Mouse (Mus musculus) MEL (cell line): ENCODE measurements around the gene Apol7a. TPM values are rescaled to one million over a fixed set of nuclear protein-coding genes. Genes with fewer than 3 reads are reported as not detected.
A peak's percentile ranks its signal among the peaks of the same experiment; 100 is the strongest.

Source experiments
- DNase-seq: peaks from one replicate; pipeline ENCODE4 v3.0.0; 2011; ENCODE audit warnings: low read depth, low spot score
- H3K27ac ChIP-seq: 2 replicates; pipeline ENCODE4 v1.5.1; 2012; ENCODE audit warnings: low read depth, mild to moderate bottlenecking, control low read depth, low read length, moderate library complexity; ENCODE audit not compliant: control insufficient read depth
- H3K27me3 ChIP-seq, 2 experiments: fragments of 150-350 bp in 1 of 2; sonication (generic) in 1 of 2; 2 replicates each; pipeline ENCODE4 v1.6.1; 2012; ENCODE audit warnings: low read length in 2 of 2, mild to moderate bottlenecking in 2 of 2, improper control_type of control experiment in 1 of 2, moderate library complexity in 1 of 2; ENCODE audit not compliant: insufficient read depth in 2 of 2, control insufficient read depth in 1 of 2
- H3K36me3 ChIP-seq, 2 experiments: 2 replicates each; pipeline ENCODE4 v1.6.1; 2012 to 2014; ENCODE audit warnings: low read length in 2 of 2, improper control_type of control experiment in 1 of 2, inconsistent platforms in 1 of 2, mild to moderate bottlenecking in 1 of 2; ENCODE audit not compliant: insufficient read depth in 2 of 2, control insufficient read depth in 1 of 2
- H3K4me1 ChIP-seq, 2 experiments: fragments of 150-350 bp in 1 of 2; sonication (generic) in 1 of 2; 2 replicates each; pipeline ENCODE4 v1.6.1; 2012; ENCODE audit warnings: low read length in 2 of 2, improper control_type of control experiment in 1 of 2, mild to moderate bottlenecking in 1 of 2; ENCODE audit not compliant: insufficient read depth in 2 of 2, control insufficient read depth in 1 of 2
- H3K4me3 ChIP-seq, 2 experiments: fragments of 150-350 bp in 1 of 2; sonication (generic) in 1 of 2; 2 replicates each; pipeline ENCODE4 v1.5.1; 2012; ENCODE audit warnings: low read depth in 2 of 2, low read length in 2 of 2, mild to moderate bottlenecking in 2 of 2, moderate library complexity in 2 of 2, control low read depth in 1 of 2, improper control_type of control experiment in 1 of 2; ENCODE audit not compliant: control insufficient read depth in 1 of 2, insufficient read depth in 1 of 2
- H3K79me2 ChIP-seq: 2 replicates; pipeline ENCODE4 v1.6.1; 2012; ENCODE audit warnings: mild to moderate bottlenecking, low read length, moderate library complexity; ENCODE audit not compliant: control insufficient read depth, poor library complexity, insufficient read depth
- H3K9ac ChIP-seq: 2 replicates; pipeline ENCODE4 v1.6.1; 2012; ENCODE audit warnings: low read depth, mild to moderate bottlenecking, control low read depth, low read length, moderate library complexity; ENCODE audit not compliant: control insufficient read depth, poor library complexity, severe bottlenecking
- H3K9me3 ChIP-seq: fragments of 150-350 bp; sonication (generic); replicated peaks from 2 replicates; pipeline ENCODE4 v1.6.1; 2012; ENCODE audit warnings: mild to moderate bottlenecking, low read length, improper control_type of control experiment, moderate library complexity; ENCODE audit not compliant: insufficient read depth
- CHD1 ChIP-seq: IDR thresholded peaks from 2 replicates; pipeline ENCODE4 v1.6.1; 2012; ENCODE audit warnings: low read depth, mild to moderate bottlenecking, inconsistent platforms, low read length, improper control_type of control experiment
- CTCF ChIP-seq, 3 experiments: IDR thresholded peaks in 2 of 3; conservative IDR thresholded peaks in 1 of 3; 2 replicates each; pipeline ENCODE4 v1.5.1; 2011 to 2012; ENCODE audit warnings: low read length in 3 of 3, low read depth in 2 of 3, mild to moderate bottlenecking in 2 of 3, improper control_type of control experiment in 1 of 3, inconsistent platforms in 1 of 3, mixed read lengths in 1 of 3, moderate library complexity in 1 of 3; ENCODE audit not compliant: control insufficient read depth in 1 of 3, insufficient read depth in 1 of 3, poor library complexity in 1 of 3, severe bottlenecking in 1 of 3
- E2F4 ChIP-seq: IDR thresholded peaks from 2 replicates; pipeline ENCODE4 v1.6.1; 2011; ENCODE audit warnings: low read depth, low read length, improper control_type of control experiment, borderline replicate concordance
- EP300 ChIP-seq, 2 experiments: IDR thresholded peaks; 2 replicates each; pipeline ENCODE4 v1.6.1; 2011; ENCODE audit warnings: improper control_type of control experiment in 2 of 2, low read length in 2 of 2, low read depth in 1 of 2, mild to moderate bottlenecking in 1 of 2
- ETS1 ChIP-seq: IDR thresholded peaks from 2 replicates; pipeline ENCODE4 v1.6.1; 2012; ENCODE audit warnings: low read depth, mild to moderate bottlenecking, inconsistent platforms, low read length, improper control_type of control experiment, moderate library complexity
- GATA1 ChIP-seq: IDR thresholded peaks from 2 replicates; pipeline ENCODE4 v1.6.1; 2011; ENCODE audit warnings: low read depth, low read length, improper control_type of control experiment
- KAT2A ChIP-seq: conservative IDR thresholded peaks from 2 replicates; pipeline ENCODE4 v1.6.1; 2012; ENCODE audit warnings: low read depth, low read length, improper control_type of control experiment, inconsistent platforms
- NELFE ChIP-seq: IDR thresholded peaks from 2 replicates; pipeline ENCODE4 v1.6.1; 2011; ENCODE audit warnings: low read depth, low read length, improper control_type of control experiment
- RAD21 ChIP-seq: IDR thresholded peaks from 2 replicates; pipeline ENCODE4 v1.6.1; 2011; ENCODE audit warnings: mild to moderate bottlenecking, low read depth, low read length, improper control_type of control experiment
- SMC3 ChIP-seq: IDR thresholded peaks from 2 replicates; pipeline ENCODE4 v1.6.1; 2011; ENCODE audit warnings: low read depth, low read length, improper control_type of control experiment
- TBP ChIP-seq: IDR thresholded peaks from 2 replicates; pipeline ENCODE4 v1.8.0; 2011; ENCODE audit warnings: low read depth, low read length, improper control_type of control experiment
- ZC3H11A ChIP-seq: IDR thresholded peaks from 2 replicates; pipeline ENCODE4 v1.6.1; 2012; ENCODE audit warnings: low read depth, mild to moderate bottlenecking, inconsistent platforms, low read length, improper control_type of control experiment
- ZNF384 ChIP-seq: IDR thresholded peaks from 2 replicates; pipeline ENCODE4 v1.6.1; 2012; ENCODE audit warnings: low read depth, mild to moderate bottlenecking, inconsistent platforms, low read length, improper control_type of control experiment
- polyA plus RNA-seq, 2 experiments: library from polyadenylated mRNA; stranded (reverse) in 1 of 2; unstranded in 1 of 2; fragments of >175 nt in 1 of 2; fragments of >200 nt in 1 of 2; gene quantifications; 2 replicates each; pipeline versions ENCODE4 v1.2.1 to v1.2.4; 2012; ENCODE audit warnings: low replicate concordance in 2 of 2, low read depth in 1 of 2; ENCODE audit not compliant: insufficient read length in 2 of 2, insufficient read depth in 1 of 2, missing spikeins in 1 of 2
- total RNA-seq: library from RNA; depleted of rRNA; stranded (reverse); fragments of 300-350 nt; gene quantifications from 2 replicates; pipeline ENCODE4 v1.2.3, GENCODE M21; 2012

Apol7a gene
- total and polyA plus RNA-seq, 3 experiments: not detected

GRCm38 (mm10) chr15:77366706-77367484, 32.0 kb downstream of the Apol7a start:
- H3K36me3 ChIP-seq: no peaks in the 10 kb centered on the region
- no peaks in the 10 kb centered on the region for H3K9me3 ChIP-seq
- peak in 2 of 3 experiments; percentile 65 to 66; a peak in 4 of 6 replicates for TF ChIP-seq CTCF (IDR thresholded peaks at IDR 0.05 in 2 of 3, conservative IDR thresholded peaks at IDR 0.05 in 1 of 3; ENCODE audit: control insufficient read depth in 1 of 3, insufficient read depth in 1 of 3, low read depth in 2 of 3, low read length in 3 of 3, poor library complexity in 1 of 3, severe bottlenecking in 1 of 3)
- peak; percentile 21; the same call in 1 of the 2 replicates for TF ChIP-seq ZC3H11A
- TF ChIP-seq NELFE: no peak
- TF ChIP-seq ZNF384: 0 out of 2 replicates have a peak, but pooled peaks have one; percentile 25
- peak; percentile 63 for TF ChIP-seq RAD21
- TF ChIP-seq TBP: no peak
- no peak for TF ChIP-seq E2F4
- no peak for TF ChIP-seq KAT2A
- TF ChIP-seq SMC3: peak; percentile 50
- TF ChIP-seq CHD1: no peak
- TF ChIP-seq ETS1: no peak
- H3K27me3 ChIP-seq: no peaks in the 10 kb centered on the region
- no peaks in the 10 kb centered on the region for H3K79me2 ChIP-seq
- DNase-seq: peak; percentile 72
- H3K27ac ChIP-seq: no peak overlapping the region
- H3K4me3 ChIP-seq: peak overlapping the region; percentile 29 to 50; a peak in 3 of 4 replicates
- peaks cover 0 to 5% of the 10 kb centered on the region in 2 experiments; a peak in 1 of 4 replicates for H3K4me1 ChIP-seq
- H3K9ac ChIP-seq: no peak overlapping the region

DNA sequence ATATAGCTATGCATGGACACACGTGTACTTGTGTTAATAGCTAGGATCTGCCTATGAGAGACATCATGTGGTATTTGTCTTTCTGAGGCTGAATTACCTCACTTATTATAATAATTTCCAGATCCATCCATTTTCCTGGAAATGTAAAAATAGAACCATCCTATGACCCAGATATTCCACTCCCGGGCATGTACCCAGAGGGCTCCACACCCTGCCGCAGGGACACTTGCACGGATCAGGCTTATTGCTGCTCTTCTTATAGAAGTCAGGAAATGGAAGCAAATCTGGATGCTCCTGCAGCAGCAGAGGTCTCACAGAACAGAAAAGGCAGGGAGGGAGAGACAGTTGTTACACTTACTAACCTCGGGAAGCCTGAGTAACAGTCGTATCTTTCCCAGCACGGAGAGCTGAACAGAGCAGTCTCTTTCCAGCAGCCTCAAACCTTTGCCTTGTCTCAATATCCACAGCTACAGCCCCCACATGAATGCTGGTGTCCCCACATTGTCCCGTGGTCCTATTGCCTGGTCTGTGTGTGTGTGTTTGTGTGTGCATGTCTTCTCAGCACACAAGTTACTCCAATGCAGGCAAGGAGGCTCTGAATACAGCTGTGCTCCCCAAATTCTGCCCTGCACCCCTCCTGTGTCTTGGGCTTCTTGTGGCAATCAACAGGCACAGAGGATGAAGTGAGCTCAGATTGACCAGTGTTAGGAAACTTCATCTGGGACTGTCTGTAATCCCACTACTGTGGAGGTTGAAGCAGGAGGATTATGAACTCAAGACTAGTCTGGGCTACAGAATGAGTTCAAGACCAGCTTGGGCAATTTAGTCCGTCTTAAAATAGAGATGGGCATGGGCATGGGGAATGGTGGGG, 33.0 kb downstream of the Apol7a start:
- H3K36me3 ChIP-seq: no peaks in the 10 kb centered on the region
- no peaks in the 10 kb centered on the region for H3K79me2 ChIP-seq
- H3K9ac ChIP-seq: no peak overlapping the region
- DNase-seq: no peak
- H3K4me3 ChIP-seq: no peak overlapping the region
- peaks cover 0 to 5% of the 10 kb centered on the region in 2 experiments; a peak in 1 of 4 replicates for H3K4me1 ChIP-seq
- no peaks in the 10 kb centered on the region for H3K9me3 ChIP-seq
- no peaks in the 10 kb centered on the region for H3K27me3 ChIP-seq
- TF ChIP-seq GATA1 (no peak), EP300 (IDR thresholded peaks at IDR 0.05; ENCODE audit: low read depth in 1 of 2, low read length in 2 of 2) (no peak), CHD1 (no peak)
- no peak overlapping the region for H3K27ac ChIP-seq
